Mouse (Mus musculus) neural tube, embryonic 14.5 days (tissue): ENCODE measurements around the gene Me3. TPM values are rescaled to one million over a fixed set of nuclear protein-coding genes. Genes with fewer than 3 reads are reported as not detected.

Experiments used
- ATAC-seq: fragments of 200-750 bp; cut with Nextera tagmentation; 2 replicates; pipeline ENCODE4 v1.8.0; 2017; ENCODE audit warnings: low read depth, mild to moderate bottlenecking, moderate TSS enrichment, moderate library complexity
- H3K27ac ChIP-seq: fragments of 300-500 bp; sonication (generic); 2 replicates; pipeline ENCODE4 v1.5.1; 2014; ENCODE audit warnings: low read depth, mild to moderate bottlenecking, control low read depth, low read length, moderate library complexity, mixed read lengths
- H3K27me3 ChIP-seq: fragments of 300-500 bp; sonication (generic); 2 replicates; pipeline ENCODE4 v1.6.1; 2014; ENCODE audit warnings: low read length; ENCODE audit not compliant: control insufficient read depth, insufficient read depth
- H3K36me3 ChIP-seq: fragments of 300-500 bp; sonication (generic); 2 replicates; pipeline ENCODE4 v1.6.1; 2014; ENCODE audit warnings: low read length, mixed read lengths; ENCODE audit not compliant: control insufficient read depth, insufficient read depth
- H3K4me1 ChIP-seq: fragments of 300-500 bp; sonication (generic); 2 replicates; pipeline ENCODE4 v1.6.1; 2014; ENCODE audit warnings: low read length; ENCODE audit not compliant: control insufficient read depth, insufficient read depth
- H3K4me2 ChIP-seq: fragments of 300-500 bp; sonication (generic); 2 replicates; pipeline ENCODE4 v1.6.1; 2014; ENCODE audit warnings: mild to moderate bottlenecking, low read depth, low read length, control low read depth
- H3K4me3 ChIP-seq: fragments of 300-500 bp; sonication (generic); 2 replicates; pipeline ENCODE4 v1.5.1; 2014; ENCODE audit warnings: low read depth, low read length, control low read depth, mixed read lengths
- H3K9ac ChIP-seq: fragments of 300-500 bp; sonication (generic); replicated peaks from 2 replicates; pipeline ENCODE4 v1.6.1; 2014; ENCODE audit warnings: low read depth, mild to moderate bottlenecking, control low read depth, low read length, mixed read lengths
- H3K9me3 ChIP-seq: fragments of 300-500 bp; sonication (generic); 2 replicates; pipeline ENCODE4 v1.6.1; 2016; ENCODE audit warnings: low read length; ENCODE audit not compliant: control insufficient read depth
- WGBS: fragments of 180-500 bp; shearing (Covaris S2); extraction: QIAGEN DNeasy Blood & Tissue Kit; methylation state at CpG from one replicate; pipeline ENCODE4 v1.1.7; 2014; 5-methylcytosine and 5-hydroxymethylcytosine counted together
- polyA plus RNA-seq: library from polyadenylated mRNA; unstranded; fragments of >200 nt; fragmentation: Nextera tagmentation; extraction: Ambion mirVana; gene quantifications from 2 replicates; pipeline ENCODE4 v1.2.1, GENCODE M21; 2014

Gene Me3
- polyA plus RNA-seq, 1 experiment from 2014 or later: 17.8 TPM

- Histone ChIP-seq H3K4me2 (no peak overlapping the region), H3K4me1 (no peaks in the 10 kb centered on the region), H3K27ac (no peak overlapping the region), H3K27me3 (no peaks in the 10 kb centered on the region), H3K36me3 (no peaks in the 10 kb centered on the region), H3K9me3 (no peaks in the 10 kb centered on the region), H3K9ac (no peak overlapping the region), H3K4me3 (no peak overlapping the region)
- no peak for ATAC-seq
- WGBS: 71% methylated on average over 1 of the region's 1 CpGs
Observed at GRCm38 (mm10) chr7:89677850-89678249, 45.7 kb downstream of the Me3 start.

GRCm38 (mm10) chr7:89678719-89679118 lies 46.5 kb downstream of the Me3 start:
- H3K4me2 ChIP-seq: no peak overlapping the region
- H3K9ac ChIP-seq: no peak overlapping the region
- no peak for ATAC-seq
- WGBS: 90% methylated on average over 5 of the region's 5 CpGs
- no peaks in the 10 kb centered on the region for H3K4me1 ChIP-seq
- H3K9me3 ChIP-seq: no peaks in the 10 kb centered on the region
- no peaks in the 10 kb centered on the region for H3K36me3 ChIP-seq
- no peaks in the 10 kb centered on the region for H3K27me3 ChIP-seq
- no peak overlapping the region for H3K4me3 ChIP-seq
- H3K27ac ChIP-seq: no peak overlapping the region

GRCm38 (mm10) chr7:89679139-89679538 lies 46.9 kb downstream of the Me3 start:
- 87% methylated on average over 6 of the region's 6 CpGs for WGBS
- no peak overlapping the region for H3K4me3 ChIP-seq
- H3K4me1 ChIP-seq: no peaks in the 10 kb centered on the region
- no peak overlapping the region for H3K4me2 ChIP-seq
- H3K9me3 ChIP-seq: no peaks in the 10 kb centered on the region
- ATAC-seq: no peak
- no peaks in the 10 kb centered on the region for H3K36me3 ChIP-seq
- no peaks in the 10 kb centered on the region for H3K27me3 ChIP-seq
- no peak overlapping the region for H3K27ac ChIP-seq
- H3K9ac ChIP-seq: no peak overlapping the region

- Histone ChIP-seq H3K36me3 (no peaks in the 10 kb centered on the region), H3K27me3 (no peaks in the 10 kb centered on the region), H3K9me3 (no peaks in the 10 kb centered on the region), H3K4me3 (no peak overlapping the region), H3K4me2 (no peak overlapping the region), H3K27ac (no peak overlapping the region), H3K4me1 (no peaks in the 10 kb centered on the region), H3K9ac (no peak overlapping the region)
- ATAC-seq: no peak
- 47% methylated on average over 2 of the region's 2 CpGs for WGBS
Observed at GRCm38 (mm10) chr7:89679621-89680140, 47.5 kb downstream of the Me3 start.

GRCm38 (mm10) chr7:89680891-89681290 lies 48.7 kb downstream of the Me3 start:
- Histone ChIP-seq H3K4me2 (no peak overlapping the region), H3K27me3 (no peaks in the 10 kb centered on the region), H3K9me3 (no peaks in the 10 kb centered on the region), H3K27ac (no peak overlapping the region), H3K4me3 (no peak overlapping the region), H3K4me1 (no peaks in the 10 kb centered on the region), H3K9ac (no peak overlapping the region), H3K36me3 (no peaks in the 10 kb centered on the region)
- ATAC-seq: no peak
- 59% methylated on average over 3 of the region's 3 CpGs for WGBS

- H3K4me2 ChIP-seq: no peak overlapping the region
- ATAC-seq: no peak
- no peaks in the 10 kb centered on the region for H3K27me3 ChIP-seq
- no peak overlapping the region for H3K27ac ChIP-seq
- H3K4me3 ChIP-seq: no peak overlapping the region
- H3K9ac ChIP-seq: no peak overlapping the region
- no peaks in the 10 kb centered on the region for H3K4me1 ChIP-seq
- no peaks in the 10 kb centered on the region for H3K9me3 ChIP-seq
- no peaks in the 10 kb centered on the region for H3K36me3 ChIP-seq
- 62% methylated on average over 10 of the region's 10 CpGs for WGBS
Observed at GRCm38 (mm10) chr7:89681666-89682470, 49.7 kb downstream of the Me3 start.

GRCm38 (mm10) chr7:89698186-89698585 lies 66.0 kb downstream of the Me3 start:
- Histone ChIP-seq H3K27me3 (no peaks in the 10 kb centered on the region), H3K4me1 (no peaks in the 10 kb centered on the region), H3K27ac (no peak overlapping the region), H3K4me3 (no peak overlapping the region), H3K9ac (no peak overlapping the region), H3K4me2 (no peak overlapping the region), H3K9me3 (no peaks in the 10 kb centered on the region), H3K36me3 (no peaks in the 10 kb centered on the region)
- no peak for ATAC-seq

- Histone ChIP-seq H3K9ac (no peak overlapping the region), H3K36me3 (no peaks in the 10 kb centered on the region), H3K27ac (no peak overlapping the region), H3K27me3 (no peaks in the 10 kb centered on the region), H3K4me1 (no peaks in the 10 kb centered on the region), H3K4me3 (no peak overlapping the region), H3K9me3 (no peaks in the 10 kb centered on the region), H3K4me2 (no peak overlapping the region)
- WGBS: 70% methylated on average over 5 of the region's 5 CpGs
- ATAC-seq: no peak
Observed at GRCm38 (mm10) chr7:89699668-89700350, 67.6 kb downstream of the Me3 start.

GRCm38 (mm10) chr7:89700511-89700910 lies 68.3 kb downstream of the Me3 start:
- WGBS: 34% methylated on average over 1 of the region's 1 CpGs
- no peak overlapping the region for H3K27ac ChIP-seq
- ATAC-seq: no peak

More at GRCm38 (mm10) chr7:89700511-89700910, 68.3 kb downstream of the Me3 start:
- Histone ChIP-seq H3K4me2 (no peak overlapping the region), H3K9me3 (no peaks in the 10 kb centered on the region), H3K4me3 (no peak overlapping the region), H3K4me1 (no peaks in the 10 kb centered on the region), H3K36me3 (no peaks in the 10 kb centered on the region), H3K9ac (no peak overlapping the region), H3K27me3 (no peaks in the 10 kb centered on the region)
